Mouse (Mus musculus): Measurements from ENCODE around the gene Ccdc83. TPM values are rescaled to one million over a fixed set of nuclear protein-coding genes. Genes with fewer than 3 reads are reported as not detected.

Gene Ccdc83
- total RNA-seq, 2 experiments from 2014 or later = not detected

Other genes starting within 250 kb of the Ccdc83 start
- 100 to 1,000 TPM; 166 to 172 TPM for gene Picalm, start 135.6 kb downstream of the Ccdc83 start, total RNA-seq (2021)
- gene Sytl2, start 36.5 kb upstream of the Ccdc83 start, total RNA-seq (2021) = 10 to 100 TPM; 36.6 to 45.3 TPM
- gene Ccdc89, start 160.8 kb upstream of the Ccdc83 start, total RNA-seq (2021) = under 1 TPM; 0.83 to 0.97 TPM
- gene Crebzf, start 177.0 kb upstream of the Ccdc83 start, total RNA-seq (2021) = 10 to 100 TPM; 70.6 to 83.1 TPM
- gene Tmem126a, start 191.5 kb upstream of the Ccdc83 start, total RNA-seq (2021) = 10 to 100 TPM; 42.4 to 44.7 TPM
- 10 to 100 TPM; 22.2 to 25.7 TPM for gene Tmem126b, start 210.2 kb upstream of the Ccdc83 start, total RNA-seq (2021)
- gene Dlg2, start 210.9 kb upstream of the Ccdc83 start, total RNA-seq (2021) = 100 to 1,000 TPM; 273 to 318 TPM